28 mouse cellular contexts compared by ENCODE assay signal in genomic region chr14:18554627-18554988, GRCm38 (mm10).
DNase-seq lines count a peak whose midpoint lies in the region; ATAC-seq and TF ChIP-seq lines count a peak whose summit lies in the region.
"Had no signal": no experiment of that assay in that cellular context is flagged by ENCODE, and none has a peak within 500 bp of the region (broad histone marks: within the 10 kb centered on the region; RNA-seq: fewer than 3 reads in every experiment).

No protein-coding gene starts in this region.

- TF ChIP-seq CTCF in midbrain, postnatal 0 days (IDR thresholded peaks at IDR 0.05), result no peak
- TF ChIP-seq CTCF in cortical plate, adult 2 months (IDR thresholded peaks at IDR 0.05; ENCODE audit: extremely low read depth, insufficient read depth, low read length), result no peak

- no peaks in the 10 kb centered on the region for H3K79me2 ChIP-seq in myocyte (ENCODE audit: control insufficient read depth, insufficient read depth)

- H3K9me3 ChIP-seq in midbrain, embryonic 11.5 days (ENCODE audit: control insufficient read depth, low read length), result no peaks in the 10 kb centered on the region
- H3K9me3 ChIP-seq in midbrain, postnatal 0 days (ENCODE audit: low read length), result no peaks in the 10 kb centered on the region
- H3K9me3 ChIP-seq: embryonic facial prominence, embryonic 13.5 days; G1E; heart, embryonic 15.5 days; limb, embryonic 12.5 days; midbrain, embryonic 12.5 days had no signal

- ATAC-seq in frontal cortex, adult (ENCODE audit: low TSS enrichment), result peak; percentile 28; the same call in 1 of the 2 replicates
- peak; percentile 67 for ATAC-seq in midbrain, embryonic 11.5 days (ENCODE audit: low FRiP score)
- no peak; the same call in 1 of the 2 replicates for ATAC-seq in midbrain, postnatal 0 days (ENCODE audit: low FRiP score)
- ATAC-seq: activated CD4-positive, CD25-positive, alpha-beta regulatory T cell, adult 4 months; liver, postnatal 0 days had no signal

- TF ChIP-seq POLR2A in cortical plate, adult 2 months (IDR thresholded peaks at IDR 0.05; ENCODE audit: extremely low read depth, insufficient read depth, low read length), result no peak
- TF ChIP-seq POLR2A in myocyte (IDR thresholded peaks at IDR 0.05; ENCODE audit: insufficient read length, low read depth), result no peak

- no peaks in the 10 kb centered on the region for H3K36me3 ChIP-seq in midbrain, embryonic 11.5 days (ENCODE audit: control insufficient read depth, insufficient read depth, low read length)
- no peaks in the 10 kb centered on the region for H3K36me3 ChIP-seq in midbrain, postnatal 0 days (ENCODE audit: insufficient read depth, low read length)
- H3K36me3 ChIP-seq in myocyte (ENCODE audit: control insufficient read depth, insufficient read depth), result no peaks in the 10 kb centered on the region
- H3K36me3 ChIP-seq: embryonic facial prominence, embryonic 13.5 days; G1E; heart, embryonic 15.5 days; limb, embryonic 12.5 days; midbrain, embryonic 12.5 days had no signal

- no peak for DNase-seq in frontal cortex, postnatal 36 days (ENCODE audit: low spot score in 2 of 2)
- no peak for DNase-seq in midbrain, embryonic 11.5 days (ENCODE audit: low spot score, missing footprints)
- no peak for DNase-seq in midbrain, postnatal 0 days (ENCODE audit: low spot score)
- DNase-seq in T-cell, adult 2 months (ENCODE audit: low spot score), result no peak
- no peak for DNase-seq in cerebellum, postnatal 4 days (ENCODE audit: low spot score in 2 of 2)
- DNase-seq: adrenal gland, adult 8-10 months; B cell, adult 2 months; cerebellum, adult 11-12 months; cerebellum, postnatal 14 days; embryo, embryonic 11 days; heart, postnatal 36 days; kidney, adult 2 months; kidney, postnatal 10 days; liver, postnatal 0 days; lung, postnatal 10 days; right cerebral cortex, postnatal 4 days; thymus, adult 18-20 months had no signal

- H3ac ChIP-seq in myocyte (ENCODE audit: control insufficient read depth, insufficient read length), result no peak overlapping the region

- no peak overlapping the region for H3K4me3 ChIP-seq in midbrain, embryonic 11.5 days (ENCODE audit: low read depth, low read length)
- no peak overlapping the region for H3K4me3 ChIP-seq in midbrain, postnatal 0 days (ENCODE audit: low read depth, low read length)
- H3K4me3 ChIP-seq in cortical plate, adult 2 months (ENCODE audit: insufficient read depth, low read length), result no peak overlapping the region
- no peak overlapping the region for H3K4me3 ChIP-seq in myocyte
- H3K4me3 ChIP-seq: embryonic facial prominence, embryonic 13.5 days; heart, embryonic 15.5 days; limb, embryonic 12.5 days; midbrain, embryonic 12.5 days had no signal

- H3K27ac ChIP-seq in midbrain, embryonic 11.5 days (ENCODE audit: low read depth, low read length), result no peak overlapping the region
- no peak overlapping the region for H3K27ac ChIP-seq in midbrain, postnatal 0 days (ENCODE audit: low read depth, low read length)
- H3K27ac ChIP-seq in cortical plate, adult 2 months (ENCODE audit: insufficient read depth, low read length), result peak overlapping the region; percentile 81; the same call in 1 of the 2 replicates
- H3K27ac ChIP-seq: embryonic facial prominence, embryonic 13.5 days; heart, embryonic 15.5 days; limb, embryonic 12.5 days; midbrain, embryonic 12.5 days had no signal

- WGBS in midbrain, embryonic 11.5 days, result 61% methylated on average over 2 of the region's 2 CpGs
- WGBS in midbrain, postnatal 0 days, result 64% methylated on average over 2 of the region's 2 CpGs

- no peaks in the 10 kb centered on the region for H3K27me3 ChIP-seq in midbrain, embryonic 11.5 days (ENCODE audit: control insufficient read depth, insufficient read depth, low read length)
- H3K27me3 ChIP-seq in midbrain, postnatal 0 days (ENCODE audit: insufficient read depth, low read length), result no peaks in the 10 kb centered on the region
- H3K27me3 ChIP-seq in myocyte (ENCODE audit: control insufficient read depth, insufficient read depth, insufficient read length), result no peaks in the 10 kb centered on the region
- H3K27me3 ChIP-seq: CH12.LX; embryonic facial prominence, embryonic 13.5 days; heart, embryonic 15.5 days; limb, embryonic 12.5 days; midbrain, embryonic 12.5 days had no signal

- no peaks in the 10 kb centered on the region for H3K4me1 ChIP-seq in midbrain, embryonic 11.5 days (ENCODE audit: control insufficient read depth, insufficient read depth, low read length)
- H3K4me1 ChIP-seq in midbrain, postnatal 0 days (ENCODE audit: insufficient read depth, low read length), result 0 out of 2 replicates have a peak, but pooled peaks cover 3% of the 10 kb centered on the region
- H3K4me1 ChIP-seq in cortical plate, adult 2 months (ENCODE audit: control insufficient read depth, insufficient read depth, low read length), result peaks cover 12% of the 10 kb centered on the region
- H3K4me1 ChIP-seq: heart, embryonic 15.5 days; limb, embryonic 12.5 days had no signal

- H3K4me2 ChIP-seq in midbrain, embryonic 11.5 days, result no peak overlapping the region
- no peak overlapping the region for H3K4me2 ChIP-seq in midbrain, postnatal 0 days (ENCODE audit: low read depth, low read length, poor library complexity, severe bottlenecking)
- H3K4me2 ChIP-seq in myocyte (ENCODE audit: low read depth), result peak overlapping the region; percentile 28
- H3K4me2 ChIP-seq: embryonic facial prominence, embryonic 13.5 days; heart, embryonic 15.5 days; limb, embryonic 12.5 days; liver, embryonic 11.5 days; midbrain, embryonic 12.5 days had no signal

- no peak overlapping the region for H3K9ac ChIP-seq in midbrain, embryonic 11.5 days (ENCODE audit: low read length)
- no peak overlapping the region for H3K9ac ChIP-seq in midbrain, postnatal 0 days (replicated peaks; ENCODE audit: low read length, poor library complexity, severe bottlenecking)
- H3K9ac ChIP-seq: embryonic facial prominence, embryonic 13.5 days; heart, embryonic 15.5 days; limb, embryonic 12.5 days; liver, postnatal 0 days; midbrain, embryonic 12.5 days had no signal

TF ChIP-seq in myocyte, 11 proteins besides CTCF, POLR2A, EP300 and RAD21:
- TF ChIP-seq TCF3 (IDR thresholded peaks at IDR 0.05; ENCODE audit: insufficient read length, low read depth) (no peak), REST (IDR thresholded peaks at IDR 0.05; ENCODE audit: insufficient read depth, insufficient read length) (no peak), USF1 (IDR thresholded peaks at IDR 0.05; ENCODE audit: low read depth) (no peak), MAX (IDR thresholded peaks at IDR 0.05; ENCODE audit: low read depth) (no peak), MYOD1 (IDR thresholded peaks at IDR 0.05; ENCODE audit: control insufficient read depth in 1 of 3, insufficient read length in 2 of 3, low read depth in 2 of 3) (no peak), TCF12 (IDR thresholded peaks at IDR 0.05; ENCODE audit: insufficient read depth, poor library complexity, severe bottlenecking) (no peak), MYOG (IDR thresholded peaks at IDR 0.05; ENCODE audit: control insufficient read depth in 1 of 3, insufficient read depth in 1 of 3, insufficient read length in 2 of 3, low read depth in 2 of 3) (no peak), SRF (IDR thresholded peaks at IDR 0.05; ENCODE audit: control insufficient read depth, insufficient read length, low read depth) (no peak), CEBPB (IDR thresholded peaks at IDR 0.05; ENCODE audit: insufficient read depth, poor library complexity, severe bottlenecking) (no peak), POLR2AphosphoS2 (IDR thresholded peaks at IDR 0.05; ENCODE audit: insufficient read length, low read depth) (no peak), E2F4 (IDR thresholded peaks at IDR 0.05; ENCODE audit: insufficient read depth) (no peak)
